Mouse (Mus musculus): ENCODE measurements around the gene Tmem254b.
"Not testable (repeated sequence)": the region's sequence is repeated elsewhere in the genome, so short reads cannot be mapped to it uniquely, and the experiment has no call there.

- TF ChIP-seq CTCF (conservative IDR thresholded peaks at IDR 0.05; ENCODE audit: low read length); NANOG (IDR thresholded peaks at IDR 0.05; ENCODE audit: borderline replicate concordance, low read length): not testable (repeated sequence)
These were observed 24.5 kb downstream of the Tmem254b start, which contains the start of gene Plac9b for GRCm38 (mm10) chr14:26182380-26182779.

Measured in E14TG2a.4 (cell line).